Mouse (Mus musculus): ENCODE data around the gene Dnajb1. TPM values are rescaled to one million over a fixed set of nuclear protein-coding genes. Genes with fewer than 3 reads are reported as not detected.
"Not testable (repeated sequence)": the region's sequence is repeated elsewhere in the genome, so short reads cannot be mapped to it uniquely, and the experiment has no call there.

Dnajb1 gene
- polyA plus RNA-seq, 1 experiment from 2014 or later: 47.4 TPM

DNA sequence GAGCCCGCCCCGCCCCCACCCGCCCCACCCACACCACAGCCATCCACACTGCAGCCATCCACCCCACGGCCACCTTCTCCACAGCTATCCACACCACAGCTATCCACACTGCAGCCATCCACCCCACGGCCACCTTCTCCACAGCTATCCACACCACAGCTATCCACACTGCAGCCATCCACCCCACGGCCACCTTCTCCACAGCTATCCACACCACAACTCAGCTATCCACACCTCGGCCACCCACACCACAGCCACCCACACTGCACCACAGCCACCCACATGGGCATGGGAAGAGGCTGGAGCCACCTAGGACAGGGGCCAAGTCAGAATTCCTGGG is 37.0 kb upstream of the Dnajb1 start:
- Histone ChIP-seq H3K36me3 (peaks cover 50% of the 10 kb centered on the region), H3K4me1 (replicated peaks) (peaks cover 52% of the 10 kb centered on the region)
- not testable (repeated sequence) for ATAC-seq (ENCODE audit: insufficient number of reproducible peaks, low FRiP score); H3K9me3 ChIP-seq (replicated peaks); H3K27ac ChIP-seq (ENCODE audit: poor library complexity, severe bottlenecking); H3K9ac ChIP-seq; H3K27me3 ChIP-seq (replicated peaks); H3K4me2 ChIP-seq; H3K4me3 ChIP-seq
- WGBS: 92% methylated on average over 7 of the region's 7 CpGs

DNA sequence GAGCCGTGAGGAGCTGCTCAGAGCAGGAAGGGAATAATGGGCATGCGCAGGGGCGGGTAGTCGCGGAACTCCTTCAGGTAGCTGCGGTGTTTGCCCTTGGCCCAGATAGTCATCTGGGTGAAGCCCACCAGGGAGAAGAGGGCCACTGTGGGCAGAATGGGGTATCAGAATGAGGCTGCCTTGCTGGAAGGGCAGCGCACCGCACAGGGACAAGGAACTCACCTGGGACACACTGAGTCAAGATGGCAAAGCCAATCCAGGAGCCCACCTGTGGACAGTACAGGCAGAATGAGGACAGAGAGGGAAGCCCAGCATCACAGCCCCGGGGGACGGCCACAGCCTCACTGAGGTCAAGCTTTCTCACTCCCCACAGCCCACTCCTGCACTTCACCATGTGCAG is 36.2 kb upstream of the Dnajb1 start:
- Histone ChIP-seq H3K9me3 (replicated peaks) (no peaks in the 10 kb centered on the region), H3K36me3 (peaks cover 50% of the 10 kb centered on the region), H3K4me2 (no peak overlapping the region), H3K4me3 (no peak overlapping the region), H3K27me3 (replicated peaks) (no peaks in the 10 kb centered on the region), H3K27ac (ENCODE audit: poor library complexity, severe bottlenecking) (no peak overlapping the region), H3K4me1 (replicated peaks) (peaks cover 60% of the 10 kb centered on the region), H3K9ac (no peak overlapping the region)
- 87% methylated on average over 10 of the region's 10 CpGs for WGBS
- ATAC-seq (ENCODE audit: insufficient number of reproducible peaks, low FRiP score): no peak

DNA sequence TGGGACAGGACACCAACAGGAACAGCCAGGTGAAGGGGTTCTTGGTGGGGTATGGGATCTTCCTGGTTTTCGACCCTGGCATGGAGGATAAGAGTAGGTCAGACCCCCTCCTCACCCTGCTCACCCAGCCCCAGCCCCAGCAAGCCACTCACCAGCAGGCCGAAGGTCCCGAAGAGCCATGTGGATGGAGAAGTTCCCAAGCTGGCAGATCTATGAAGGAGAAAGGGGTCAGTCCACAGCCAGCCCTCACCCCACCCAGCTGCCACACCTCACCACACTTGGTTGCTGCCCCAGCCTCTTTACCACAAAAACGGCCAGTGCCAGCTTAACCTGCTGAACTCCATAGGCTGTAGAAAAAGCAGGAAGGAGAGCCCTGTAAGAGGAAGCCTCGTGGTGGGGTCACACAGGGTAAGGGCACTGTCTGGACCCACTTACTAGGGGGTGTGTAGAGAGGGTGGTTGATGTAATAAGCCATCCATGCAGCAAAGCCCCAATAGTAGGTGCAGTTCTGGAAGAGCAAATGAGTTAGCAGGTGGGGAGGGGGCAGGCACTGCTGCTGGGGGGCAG is 35.7 kb upstream of the Dnajb1 start:
- H3K4me3 ChIP-seq: no peak overlapping the region
- no peaks in the 10 kb centered on the region for H3K9me3 ChIP-seq (replicated peaks)
- ATAC-seq (ENCODE audit: insufficient number of reproducible peaks, low FRiP score): no peak
- H3K9ac ChIP-seq: no peak overlapping the region
- H3K27ac ChIP-seq (ENCODE audit: poor library complexity, severe bottlenecking): no peak overlapping the region
- 82% methylated on average over 5 of the region's 5 CpGs for WGBS
- no peaks in the 10 kb centered on the region for H3K27me3 ChIP-seq (replicated peaks)
- no peak overlapping the region for H3K4me2 ChIP-seq
- peaks cover 50% of the 10 kb centered on the region for H3K36me3 ChIP-seq
- H3K4me1 ChIP-seq (replicated peaks): peaks cover 62% of the 10 kb centered on the region

DNA sequence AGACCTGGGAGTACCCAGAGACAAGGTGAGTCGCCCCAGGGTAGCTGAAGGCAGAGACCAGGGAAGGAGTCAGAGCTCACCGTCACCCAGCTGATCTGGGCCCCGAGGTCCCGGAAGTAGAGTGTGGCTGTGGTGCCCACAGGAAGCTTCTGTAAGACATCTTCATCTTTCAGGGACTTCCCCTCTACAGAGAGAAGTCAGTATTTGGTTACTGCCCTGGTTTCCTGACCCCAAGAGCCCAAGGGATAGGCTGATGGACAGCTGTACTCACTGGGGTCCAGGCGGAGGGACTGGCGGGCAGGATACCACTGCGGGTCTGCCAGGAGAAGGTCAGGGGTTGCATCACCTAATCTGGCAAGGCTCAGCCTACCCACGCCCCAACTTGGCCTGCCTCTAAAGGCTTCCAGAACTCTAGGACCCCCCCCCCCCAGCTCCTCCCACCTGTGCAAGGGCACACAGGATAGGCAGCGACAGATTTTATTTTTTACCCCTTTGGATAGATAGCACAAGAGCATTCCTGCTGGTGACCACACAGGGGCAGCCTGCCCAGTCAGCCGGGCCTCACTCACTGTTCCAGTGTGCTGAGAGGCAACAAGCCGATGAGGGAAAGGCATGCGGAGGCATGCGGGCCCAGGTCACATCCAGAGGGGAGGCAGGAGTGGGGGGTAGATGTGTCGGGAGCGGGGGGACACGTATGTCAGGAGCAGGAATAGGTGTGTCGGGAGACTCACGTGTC is 34.7 kb upstream of the Dnajb1 start:
- WGBS: 74% methylated on average over 17 of the region's 18 CpGs
- Histone ChIP-seq H3K27ac (ENCODE audit: poor library complexity, severe bottlenecking) (peak overlapping the region; percentile 95; the same call in 1 of the 2 replicates), H3K4me1 (replicated peaks) (peaks cover 60% of the 10 kb centered on the region)

DNA sequence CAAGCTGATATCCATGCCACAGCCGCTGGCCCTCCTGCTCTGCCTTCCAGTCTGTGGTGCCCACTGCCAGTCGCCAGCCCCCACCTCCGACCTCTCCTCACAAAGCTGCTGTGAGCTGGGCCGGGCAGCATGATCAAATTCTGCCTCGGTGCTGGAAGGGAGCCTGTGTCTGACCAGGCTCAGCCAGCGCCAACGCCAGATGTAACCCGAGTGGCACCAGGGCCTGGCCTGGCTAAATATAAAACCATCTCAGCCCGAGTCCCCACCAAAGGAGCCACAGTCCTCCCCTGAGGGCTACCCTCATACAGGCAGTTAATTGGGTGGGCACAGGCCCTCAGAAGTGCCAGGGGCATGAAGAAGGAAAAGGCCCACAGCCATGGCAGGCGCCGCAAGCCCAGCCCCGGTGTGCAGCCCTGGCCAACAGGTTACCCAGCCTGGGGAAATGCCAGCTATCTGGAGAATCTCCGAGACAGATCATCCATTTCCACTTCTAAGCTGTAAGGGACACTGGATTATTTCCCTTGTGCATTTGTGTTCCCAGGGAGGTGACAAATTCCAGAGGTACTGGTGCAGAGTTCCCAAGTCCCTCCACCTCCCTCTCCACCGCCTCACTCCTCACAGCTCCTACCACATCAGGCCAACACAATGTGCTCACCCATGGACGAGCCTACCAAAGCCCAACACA is 33.2 kb upstream of the Dnajb1 start:
- ATAC-seq (ENCODE audit: insufficient number of reproducible peaks, low FRiP score): no peak
- H3K4me1 ChIP-seq (replicated peaks): peaks cover 66% of the 10 kb centered on the region
- H3K27me3 ChIP-seq (replicated peaks): no peaks in the 10 kb centered on the region
- no peak overlapping the region; the same call in 1 of the 2 replicates for H3K9ac ChIP-seq
- 74% methylated on average over 15 of the region's 15 CpGs for WGBS
- no peak overlapping the region for H3K4me2 ChIP-seq
- H3K36me3 ChIP-seq: peaks cover 38% of the 10 kb centered on the region
- H3K9me3 ChIP-seq (replicated peaks): no peaks in the 10 kb centered on the region
- no peak overlapping the region for H3K4me3 ChIP-seq
- H3K27ac ChIP-seq (ENCODE audit: poor library complexity, severe bottlenecking): peak overlapping the region; percentile 95

More for the DNA sequence above, 34.7 kb upstream of the Dnajb1 start:
- peaks cover 50% of the 10 kb centered on the region for H3K36me3 ChIP-seq
- H3K9me3 ChIP-seq (replicated peaks): no peaks in the 10 kb centered on the region
- no peak overlapping the region for H3K4me3 ChIP-seq
- no peak overlapping the region for H3K4me2 ChIP-seq
- no peak for ATAC-seq (ENCODE audit: insufficient number of reproducible peaks, low FRiP score)
- 0 out of 2 replicates have a peak overlapping the region, but pooled peaks have one; percentile 15 for H3K9ac ChIP-seq
- no peaks in the 10 kb centered on the region for H3K27me3 ChIP-seq (replicated peaks)

GRCm38 (mm10) chr8:83575561-83576515 is 32.2 kb upstream of the Dnajb1 start:
- Histone ChIP-seq H3K4me1 (replicated peaks) (peaks cover 72% of the 10 kb centered on the region), H3K36me3 (peaks cover 27% of the 10 kb centered on the region), H3K9me3 (replicated peaks) (no peaks in the 10 kb centered on the region), H3K4me2 (peak overlapping the region; percentile 41), H3K27me3 (replicated peaks) (no peaks in the 10 kb centered on the region), H3K9ac (peak overlapping the region; percentile 62), H3K27ac (ENCODE audit: poor library complexity, severe bottlenecking) (peak overlapping the region; percentile 95), H3K4me3 (0 out of 2 replicates have a peak overlapping the region, but pooled peaks have one; percentile 4)
- ATAC-seq (ENCODE audit: insufficient number of reproducible peaks, low FRiP score): peak; percentile 29; the same call in 1 of the 2 replicates
- WGBS: 54% methylated on average over 17 of the region's 17 CpGs

DNA sequence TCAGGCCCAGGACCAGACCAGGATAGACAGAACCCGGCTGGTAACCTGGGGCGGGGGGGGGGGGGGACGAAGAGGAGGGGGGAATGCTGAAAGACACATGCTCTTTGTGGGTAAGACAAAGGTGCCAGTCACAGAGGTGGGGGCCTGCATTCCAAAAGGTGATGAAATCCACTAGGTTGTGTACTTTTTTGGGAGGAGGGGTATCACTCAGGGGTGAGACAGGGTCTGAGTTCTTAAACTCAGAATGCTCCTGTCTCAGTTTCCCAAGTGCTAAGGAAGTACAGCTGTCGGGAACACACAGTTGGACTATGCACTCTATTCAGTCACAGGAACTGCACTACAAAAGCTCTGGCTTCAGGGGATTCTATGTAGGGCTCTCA is 31.5 kb upstream of the Dnajb1 start:
- Histone ChIP-seq H3K9ac (peak overlapping the region; percentile 62), H3K27me3 (replicated peaks) (no peaks in the 10 kb centered on the region), H3K4me1 (replicated peaks) (peaks cover 79% of the 10 kb centered on the region), H3K4me2 (peak overlapping the region; percentile 41), H3K9me3 (replicated peaks) (no peaks in the 10 kb centered on the region), H3K4me3 (0 out of 2 replicates have a peak overlapping the region, but pooled peaks have one; percentile 4), H3K36me3 (peaks cover 22% of the 10 kb centered on the region), H3K27ac (ENCODE audit: poor library complexity, severe bottlenecking) (peak overlapping the region; percentile 95)
- no peak for ATAC-seq (ENCODE audit: insufficient number of reproducible peaks, low FRiP score)
- WGBS: 27% methylated on average over 2 of the region's 4 CpGs

- H3K4me3 ChIP-seq: no peak overlapping the region
- H3K9me3 ChIP-seq (replicated peaks): no peaks in the 10 kb centered on the region
- H3K27ac ChIP-seq (ENCODE audit: poor library complexity, severe bottlenecking): peak overlapping the region; percentile 95
- ATAC-seq (ENCODE audit: insufficient number of reproducible peaks, low FRiP score): no peak
- 64% methylated on average over 4 of the region's 4 CpGs for WGBS
- H3K27me3 ChIP-seq (replicated peaks): no peaks in the 10 kb centered on the region
- H3K4me2 ChIP-seq: peak overlapping the region; percentile 41
- peak overlapping the region; percentile 62 for H3K9ac ChIP-seq
- H3K36me3 ChIP-seq: peaks cover 17% of the 10 kb centered on the region
- peaks cover 81% of the 10 kb centered on the region for H3K4me1 ChIP-seq (replicated peaks)
Observed at GRCm38 (mm10) chr8:83576921-83577320, 31.1 kb upstream of the Dnajb1 start.

GRCm38 (mm10) chr8:83577384-83577791 is 30.6 kb upstream of the Dnajb1 start:
- Histone ChIP-seq H3K9me3 (replicated peaks) (no peaks in the 10 kb centered on the region), H3K4me3 (no peak overlapping the region), H3K27ac (ENCODE audit: poor library complexity, severe bottlenecking) (peak overlapping the region; percentile 95), H3K4me1 (replicated peaks) (peaks cover 81% of the 10 kb centered on the region), H3K27me3 (replicated peaks) (no peaks in the 10 kb centered on the region), H3K4me2 (peak overlapping the region; percentile 41; the same call in 1 of the 2 replicates), H3K36me3 (peaks cover 13% of the 10 kb centered on the region), H3K9ac (peak overlapping the region; percentile 62)
- no peak; the same call in 1 of the 2 replicates for ATAC-seq (ENCODE audit: insufficient number of reproducible peaks, low FRiP score)
- WGBS: 36% methylated on average over 9 of the region's 9 CpGs

DNA sequence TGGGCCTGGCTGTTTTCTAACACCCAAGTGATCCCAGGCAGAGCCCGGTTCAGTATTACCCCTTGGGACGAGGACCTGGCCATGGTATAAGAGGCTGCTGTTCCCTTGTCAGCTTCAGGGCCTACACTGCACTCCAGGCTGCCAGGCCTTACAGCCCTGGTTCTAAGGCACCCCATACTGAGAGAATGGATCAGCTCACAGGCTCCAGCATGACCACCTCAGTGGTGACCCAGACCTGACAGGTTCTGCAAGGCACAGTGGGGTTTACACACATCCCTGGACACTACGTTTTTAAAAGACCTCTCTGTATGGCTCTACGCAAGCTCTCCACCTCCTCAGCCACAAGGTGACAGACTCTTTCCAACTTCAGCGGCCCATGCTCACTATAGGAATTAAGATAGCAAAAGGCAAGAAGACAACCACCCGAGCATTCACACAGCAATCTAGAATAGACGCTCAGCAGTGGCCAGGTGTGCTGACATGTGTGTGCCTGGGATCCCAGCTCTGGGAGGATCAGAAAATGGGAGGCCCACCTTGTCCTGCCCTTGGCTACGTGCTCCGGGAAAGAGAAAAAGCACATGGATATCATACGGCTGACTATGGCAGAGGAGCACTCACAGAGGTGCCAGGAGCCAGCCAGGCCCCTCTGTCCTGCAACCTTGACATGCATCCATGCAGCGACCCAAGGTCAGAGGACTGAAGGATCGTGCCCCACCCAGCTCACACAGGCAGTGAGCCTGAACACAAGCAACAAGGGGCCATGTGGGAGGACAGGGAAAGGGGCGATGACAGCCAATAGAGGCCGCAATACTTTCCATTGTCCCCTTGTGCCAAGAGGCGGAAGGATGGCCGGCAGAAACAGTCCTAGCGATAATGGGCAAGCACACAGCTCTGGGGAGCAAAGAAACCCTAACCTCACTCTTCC is 29.6 kb upstream of the Dnajb1 start:
- H3K4me1 ChIP-seq (replicated peaks): peaks cover 77% of the 10 kb centered on the region
- peak overlapping the region; percentile 30; the same call in 1 of the 2 replicates for H3K4me2 ChIP-seq
- H3K27me3 ChIP-seq (replicated peaks): no peaks in the 10 kb centered on the region
- H3K9ac ChIP-seq: peak overlapping the region; percentile 61
- peaks cover 3% of the 10 kb centered on the region for H3K36me3 ChIP-seq
- H3K27ac ChIP-seq (ENCODE audit: poor library complexity, severe bottlenecking): peak overlapping the region; percentile 95
- ATAC-seq (ENCODE audit: insufficient number of reproducible peaks, low FRiP score): no peak; the same call in 1 of the 2 replicates
- H3K9me3 ChIP-seq (replicated peaks): no peaks in the 10 kb centered on the region
- WGBS: 50% methylated on average over 17 of the region's 17 CpGs
- no peak overlapping the region for H3K4me3 ChIP-seq

Measured in heart, embryonic 12.5 days (tissue).